Mouse (Mus musculus) large intestine, adult 2 months (tissue): Measurements from ENCODE around the gene Rps24. TPM values are rescaled to one million over a fixed set of nuclear protein-coding genes. Genes with fewer than 3 reads are reported as not detected.
"Not testable (repeated sequence)": the region's sequence is repeated elsewhere in the genome, so short reads cannot be mapped to it uniquely, and the experiment has no call there.

Source experiments
- DNase-seq: peaks from one replicate; pipeline ENCODE4 v3.0.0-alpha.2; 2012; ENCODE audit warnings: low read depth, low spot score
- WGBS: fragments of 180-500 bp; shearing (Covaris S2); methylation state at CpG from one replicate; pipeline ENCODE4 v1.1.7; 2018; 5-methylcytosine and 5-hydroxymethylcytosine counted together
- polyA plus RNA-seq: library from polyadenylated mRNA; depleted of rRNA; stranded (reverse); fragments of >200 nt; gene quantifications from 2 replicates; pipeline ENCODE4 v1.2.3, GENCODE M21; 2012; rRNA removed

Gene Rps24
- 1,168 and 1,294 TPM in 2 replicates for polyA plus RNA-seq

DNA sequence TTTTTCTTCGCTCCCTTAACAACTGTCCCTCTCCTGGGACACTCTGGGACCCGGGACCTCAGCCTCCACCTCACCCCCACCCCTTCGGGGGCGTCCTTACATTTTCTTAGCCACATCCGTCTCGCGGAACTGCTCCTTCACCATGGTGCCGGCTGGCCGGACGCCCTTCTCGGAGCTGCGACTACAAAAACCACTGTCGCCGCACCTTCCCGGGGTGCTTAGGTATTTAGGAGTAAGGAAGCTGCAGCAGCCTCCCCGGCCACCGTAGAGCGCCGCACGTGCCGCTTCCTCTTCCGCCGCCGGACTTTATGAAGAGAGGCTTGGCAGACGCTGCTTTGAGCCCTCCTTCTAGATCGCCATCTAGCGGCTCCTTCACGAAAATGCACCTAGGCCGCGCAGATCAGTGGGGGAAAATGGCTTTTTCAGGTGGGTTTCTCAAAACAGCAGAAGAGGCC, at the start of gene Rps24, which contains the start of gene Polr3a:
Gene Rps24 (plus strand): TSS at position 353 of the 455 bp plus-strand sequence.
Gene Polr3a (minus strand): TSS at position 286 of the 455 bp plus-strand sequence.
- DNase-seq, result peak; percentile 69
- under 1% methylated on average over 30 of the region's 30 CpGs for WGBS

DNA sequence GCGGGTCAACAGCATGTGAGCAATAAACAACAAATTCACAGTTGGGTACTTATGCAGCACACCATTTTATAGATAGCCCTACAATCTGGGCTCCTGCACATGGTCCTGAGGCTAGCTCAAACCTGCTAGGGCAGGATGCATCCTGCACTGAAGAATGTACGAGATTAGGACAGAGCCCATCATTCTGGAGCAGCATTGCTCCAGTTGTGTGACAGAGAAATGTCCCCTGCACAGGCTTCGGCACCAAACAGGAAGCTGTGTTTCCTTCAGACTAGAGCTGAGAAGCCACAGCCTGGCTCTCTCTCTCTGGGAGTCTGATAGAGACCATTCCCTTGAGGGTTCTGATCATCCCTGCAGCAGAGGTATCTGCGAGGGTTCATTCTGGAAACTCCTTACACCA, 43.4 kb upstream of the Rps24 start:
- not testable (repeated sequence) for DNase-seq
- 86% methylated on average over 4 of the region's 4 CpGs for WGBS

DNA sequence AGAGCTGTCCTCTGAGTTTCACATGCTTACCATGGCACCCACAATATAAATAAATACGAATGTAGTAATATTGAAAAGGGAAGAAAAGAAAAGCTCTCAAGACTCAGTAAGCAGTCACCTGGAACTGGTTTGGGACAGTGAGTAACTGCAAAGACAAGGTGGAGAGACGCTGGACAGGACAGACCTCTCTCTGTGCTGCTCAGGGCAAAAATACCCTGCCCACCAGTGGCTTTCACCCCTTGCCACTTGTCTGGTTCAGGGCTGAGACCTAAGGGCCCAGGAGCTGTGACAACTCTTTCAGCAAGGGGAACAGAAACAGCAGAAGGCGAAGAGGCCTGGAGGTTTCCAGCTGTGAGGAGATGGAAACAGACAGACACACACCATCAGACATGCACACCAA, 28.7 kb upstream of the Rps24 start:
- WGBS, result 92% methylated on average over 3 of the region's 3 CpGs

DNA sequence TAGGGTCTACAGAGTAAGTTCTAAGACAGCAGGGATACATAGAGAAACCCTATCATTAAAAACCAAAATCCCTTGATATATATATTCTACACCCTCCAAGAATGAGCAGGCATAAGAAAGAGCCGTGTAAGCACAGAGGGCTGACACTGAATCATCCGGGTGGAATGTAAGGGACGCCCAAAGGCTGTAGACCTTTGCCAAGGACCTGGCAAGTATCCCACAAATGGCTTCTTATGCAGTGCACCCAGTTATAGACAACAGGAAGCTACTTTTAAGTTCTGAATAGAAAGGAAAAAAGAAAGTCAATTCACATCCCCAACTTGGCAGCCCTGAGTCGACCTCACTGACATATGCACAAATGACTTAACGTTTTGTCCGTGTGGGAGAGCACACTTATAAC, 18.1 kb upstream of the Rps24 start:
- no peak for DNase-seq
- 69% methylated on average over 6 of the region's 6 CpGs for WGBS

More for the DNA sequence above, 28.7 kb upstream of the Rps24 start:
- DNase-seq, result no peak

DNA sequence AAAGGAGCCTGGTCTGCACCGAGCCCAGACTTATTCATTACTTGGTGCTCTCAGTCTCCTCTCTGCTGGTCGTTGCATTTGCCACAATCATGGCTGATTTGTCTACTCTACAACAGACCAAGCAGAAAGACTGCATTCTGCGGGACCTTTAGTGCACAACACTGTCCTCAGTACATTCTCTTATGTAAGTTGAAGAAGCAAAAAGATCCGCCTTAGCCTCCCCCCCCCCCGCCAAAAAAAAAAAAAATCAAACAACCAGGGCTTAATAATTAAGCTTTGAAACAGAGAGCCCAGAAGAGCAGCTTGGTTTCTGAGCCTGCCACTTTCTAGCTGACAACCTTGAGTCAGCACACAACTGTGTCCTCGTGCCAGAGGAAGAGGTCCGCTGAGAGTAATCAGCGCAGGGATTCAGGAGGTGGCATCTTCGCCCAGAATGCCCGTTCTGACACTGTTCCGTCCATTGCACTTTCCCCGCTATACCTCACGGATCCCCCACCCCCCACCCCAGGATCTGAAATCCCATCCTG, 621 bp upstream of the Rps24 start:
- no peak for DNase-seq
- WGBS, result 2% methylated on average over 13 of the region's 13 CpGs

DNA sequence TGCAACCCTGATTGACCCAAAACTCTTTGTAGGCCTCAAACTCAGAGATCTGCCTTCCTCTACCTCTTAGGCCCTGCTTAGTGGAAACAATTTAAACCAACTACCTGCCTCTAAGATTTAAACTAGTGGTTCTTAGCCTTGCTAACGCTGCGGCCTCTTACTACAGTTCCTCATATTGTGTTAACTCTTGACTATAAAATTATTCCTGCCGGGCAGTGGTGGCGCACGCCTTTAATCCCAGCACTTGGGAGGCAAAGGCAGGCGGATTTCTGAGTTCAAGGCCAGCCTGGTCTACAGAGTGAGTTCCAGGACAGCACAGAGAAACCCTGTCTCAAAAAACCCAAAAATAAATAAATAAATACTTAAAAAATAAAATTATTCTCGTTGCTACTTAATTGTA, 2.8 kb downstream of the Rps24 start:
- not testable (repeated sequence) for DNase-seq
- WGBS, result 85% methylated on average over 7 of the region's 7 CpGs

DNA sequence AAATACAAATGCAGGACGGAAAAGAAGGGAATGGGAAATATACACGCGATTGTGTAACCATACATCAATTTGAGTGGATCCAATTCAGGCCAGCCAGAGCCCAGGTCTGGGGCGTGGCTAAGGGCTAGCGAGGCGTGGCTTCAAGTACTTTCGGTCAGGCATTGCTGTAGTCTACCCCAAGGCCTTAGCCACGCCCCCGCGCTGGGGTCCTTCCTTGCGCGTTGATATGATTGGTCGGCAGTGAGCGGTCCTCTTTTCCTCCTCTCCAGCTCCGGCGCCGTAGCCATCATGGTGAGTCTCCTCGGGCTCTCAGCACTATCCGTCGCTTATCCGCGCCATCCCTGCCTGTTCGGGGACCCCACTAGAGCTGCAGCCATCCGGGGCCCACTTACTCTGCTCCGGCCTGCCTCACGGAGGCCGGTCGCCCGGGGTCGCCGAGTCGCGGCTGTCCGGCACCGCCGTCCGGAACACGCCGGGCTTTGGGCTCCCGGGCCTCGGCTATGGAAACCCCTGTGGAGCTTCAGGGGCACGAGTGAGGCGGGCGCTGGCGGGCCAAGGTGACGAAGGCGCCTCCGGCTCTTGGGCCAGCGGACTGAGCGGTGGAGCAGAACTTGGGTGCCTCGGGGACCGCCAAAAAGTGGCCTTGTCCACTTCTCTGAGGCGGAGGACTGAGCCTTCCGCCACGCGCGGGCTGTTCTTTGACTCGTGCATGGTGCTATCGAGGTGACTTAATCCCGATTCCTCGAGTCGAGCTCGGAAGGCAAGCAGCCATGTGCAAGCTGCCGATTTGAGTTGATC, 3.7 kb downstream of the Rps24 start:
- peak; percentile 79 for DNase-seq
- under 1% methylated on average over 64 of the region's 64 CpGs for WGBS

DNA sequence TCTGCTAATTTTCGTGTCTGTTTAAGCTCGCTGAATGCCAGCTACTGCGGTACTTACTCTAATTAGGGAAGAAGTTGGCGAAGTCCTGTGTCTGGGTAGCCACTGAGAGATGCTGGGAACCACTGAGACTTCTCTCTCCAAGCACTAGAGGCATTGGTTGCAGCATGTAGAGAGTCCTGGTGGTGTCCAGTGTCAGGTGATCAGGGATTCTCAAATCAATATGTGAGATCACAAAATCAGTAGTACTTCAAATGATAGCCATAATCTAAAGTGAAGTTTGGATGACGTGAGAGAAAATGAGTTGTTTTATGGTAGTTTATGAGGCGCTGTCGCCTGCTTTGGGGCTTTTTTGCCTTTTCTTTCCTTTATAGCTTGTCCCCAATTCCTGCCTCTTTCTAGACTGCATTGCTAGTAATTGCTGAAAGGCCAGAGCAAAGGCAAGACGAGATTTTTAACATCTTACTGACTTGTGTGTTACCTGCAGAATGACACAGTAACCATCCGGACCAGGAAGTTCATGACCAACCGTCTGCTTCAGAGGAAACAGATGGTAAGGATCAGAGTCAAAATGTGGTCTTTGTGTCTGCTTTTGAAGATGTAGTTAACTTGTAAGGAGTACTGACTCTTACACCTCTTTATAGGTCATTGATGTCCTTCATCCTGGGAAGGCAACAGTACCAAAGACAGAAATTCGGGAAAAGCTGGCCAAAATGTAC, 4.5 kb downstream of the Rps24 start:
- DNase-seq, result no peak
- WGBS, result 1% methylated on average over 11 of the region's 11 CpGs

DNA sequence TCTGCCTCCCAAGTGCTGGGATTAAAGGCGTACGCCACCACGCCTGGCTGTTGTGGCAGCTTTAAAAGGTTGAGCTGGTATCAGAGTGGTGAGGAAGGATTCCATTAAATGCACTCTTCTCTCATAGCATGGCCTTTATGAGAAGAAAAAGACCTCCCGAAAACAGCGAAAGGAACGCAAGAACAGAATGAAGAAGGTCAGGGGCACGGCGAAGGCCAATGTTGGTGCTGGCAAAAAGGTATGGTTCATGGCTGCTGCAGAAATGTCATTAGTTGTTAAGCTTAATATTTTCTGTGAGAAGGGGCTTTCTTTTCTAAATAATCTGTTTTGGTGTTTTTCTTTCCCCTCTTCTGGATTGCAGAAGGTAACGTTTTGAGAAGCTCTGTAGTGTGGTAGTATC, 6.3 kb downstream of the Rps24 start:
- no peak for DNase-seq
- WGBS, result 81% methylated on average over 9 of the region's 9 CpGs

DNA sequence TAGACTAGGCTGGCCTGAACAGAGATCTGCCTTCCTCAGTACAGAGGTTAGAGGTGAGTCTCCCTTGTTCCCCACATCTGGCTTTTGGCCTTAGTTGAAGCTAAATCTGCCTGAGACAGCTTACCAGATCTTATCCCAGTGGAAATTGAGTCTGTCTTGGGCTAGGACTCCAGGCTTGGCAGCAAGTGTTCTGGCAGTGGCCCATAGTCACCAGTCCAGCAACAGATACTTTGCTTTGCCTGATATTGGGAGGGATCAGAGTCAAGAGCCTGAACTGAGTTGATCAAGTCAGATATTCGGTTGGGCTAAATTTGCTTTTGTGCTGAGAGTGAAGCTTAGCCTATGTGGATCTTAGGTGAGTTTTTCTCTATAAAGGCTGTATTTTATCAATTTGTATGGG, 9.6 kb downstream of the Rps24 start:
- DNase-seq, result no peak
- 83% methylated on average over 1 of the region's 1 CpGs for WGBS

DNA sequence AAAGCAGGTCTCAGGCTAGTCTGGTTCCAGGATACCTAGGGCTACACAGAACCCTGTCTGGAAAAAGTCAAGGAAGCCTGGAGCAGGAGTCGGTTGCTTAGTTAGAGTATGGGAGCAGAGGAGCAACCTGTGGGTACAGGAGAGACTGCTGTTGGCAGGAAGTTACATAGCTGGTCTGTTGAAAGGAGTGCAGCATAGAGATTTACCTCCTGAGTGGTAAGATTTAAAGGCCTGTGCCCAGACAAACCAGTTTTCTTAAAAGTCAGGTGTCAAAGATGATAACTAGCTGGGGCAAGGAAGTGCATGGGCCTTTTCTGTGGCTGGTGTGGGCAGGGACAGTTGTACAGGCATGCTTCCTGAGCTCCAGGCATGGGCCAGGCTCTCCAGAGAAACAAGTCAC, 10.5 kb downstream of the Rps24 start:
- 89% methylated on average over 1 of the region's 1 CpGs for WGBS

DNA sequence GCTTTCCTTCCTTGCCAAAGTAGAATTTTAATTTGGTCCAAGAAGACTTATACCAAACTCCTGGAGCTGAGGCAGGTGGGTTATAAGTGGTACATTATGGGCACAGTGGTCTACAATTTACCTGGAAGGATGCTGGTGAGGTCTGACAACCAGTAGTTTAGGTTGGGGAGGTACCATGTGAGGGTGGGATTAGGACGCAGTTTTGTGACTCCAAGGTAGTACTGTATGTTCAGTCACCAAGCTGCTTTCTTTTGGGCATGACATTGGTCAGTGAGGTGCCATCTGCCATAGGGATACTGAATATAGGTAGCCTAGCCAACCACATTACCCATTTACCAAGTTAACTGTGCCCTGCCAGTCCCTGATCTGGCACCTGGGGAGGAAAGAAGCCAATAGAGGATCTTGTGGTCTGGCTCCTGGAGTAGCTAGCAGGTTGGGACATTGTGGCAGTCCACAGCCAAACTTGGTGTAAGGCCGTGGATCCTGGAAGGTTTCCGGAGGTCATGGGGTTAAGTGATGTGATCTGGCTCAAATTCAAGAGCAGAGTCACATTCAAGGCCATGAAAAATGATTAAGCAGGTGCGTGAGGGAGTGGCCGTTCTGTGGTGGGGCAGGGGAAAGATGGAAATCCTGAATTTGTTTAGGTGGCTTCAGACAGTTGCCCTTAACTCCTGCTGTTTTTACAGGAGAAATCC, 11.8 kb downstream of the Rps24 start:
- WGBS, result 51% methylated on average over 5 of the region's 5 CpGs
- no peak for DNase-seq

More for the DNA sequence above, 10.5 kb downstream of the Rps24 start:
- no peak for DNase-seq

DNA sequence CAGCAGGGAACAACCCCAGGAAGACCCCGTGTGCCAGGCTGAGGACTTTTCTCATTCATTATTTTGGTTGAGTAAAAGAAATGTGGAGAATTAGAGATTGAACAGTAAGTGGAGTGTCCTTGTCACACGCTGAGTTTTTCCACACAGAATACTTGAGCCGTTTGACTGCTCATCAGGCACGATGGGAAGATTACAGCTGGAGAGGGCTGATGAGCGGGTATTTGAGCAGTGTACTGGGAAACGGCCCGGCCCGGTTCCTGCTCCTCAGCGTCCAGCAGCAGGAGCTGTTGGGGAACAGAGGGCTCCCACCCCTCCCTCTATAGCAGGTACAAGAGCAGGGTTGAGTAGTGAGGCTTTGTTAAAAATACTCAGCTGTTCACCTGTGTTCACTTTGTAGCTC, 12.6 kb downstream of the Rps24 start:
- DNase-seq, result no peak
- 38% methylated on average over 9 of the region's 9 CpGs for WGBS

DNA sequence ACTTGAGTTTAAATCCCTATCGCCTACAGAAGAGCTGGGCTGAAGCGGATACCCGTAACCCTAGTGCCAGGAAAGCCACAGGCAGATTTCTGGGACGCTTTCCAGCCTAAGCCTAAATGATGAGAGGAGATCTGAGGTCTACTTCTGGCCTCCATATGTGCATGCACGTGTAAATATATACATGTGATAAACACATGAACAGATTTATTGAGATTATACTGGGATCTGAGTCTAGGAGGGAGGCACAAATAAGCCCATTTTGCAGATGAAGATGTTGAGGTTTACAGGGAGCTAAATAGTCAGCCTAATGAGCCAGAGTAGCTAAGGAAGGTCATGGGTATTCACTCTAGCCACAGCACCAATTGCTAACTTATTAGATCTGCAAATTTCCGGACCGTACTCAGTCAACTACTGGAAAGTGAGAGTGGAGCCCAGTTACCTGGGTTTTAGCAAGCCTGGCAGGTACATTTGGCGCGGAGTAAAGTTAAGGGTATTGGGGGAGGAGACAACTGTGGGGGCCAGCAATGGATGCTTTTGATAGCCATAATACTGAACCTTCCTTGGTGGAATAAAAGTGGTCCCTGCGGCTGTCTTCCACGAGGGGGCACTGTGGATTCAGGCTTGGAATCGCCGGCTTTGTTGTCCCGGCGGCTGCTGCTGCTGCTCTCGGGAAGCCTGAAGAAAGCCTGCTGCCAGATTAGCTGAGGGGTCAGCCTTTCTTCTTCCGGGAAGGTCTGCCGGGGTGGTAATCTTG, 13.3 kb downstream of the Rps24 start:
- 21% methylated on average over 18 of the region's 18 CpGs for WGBS

DNA sequence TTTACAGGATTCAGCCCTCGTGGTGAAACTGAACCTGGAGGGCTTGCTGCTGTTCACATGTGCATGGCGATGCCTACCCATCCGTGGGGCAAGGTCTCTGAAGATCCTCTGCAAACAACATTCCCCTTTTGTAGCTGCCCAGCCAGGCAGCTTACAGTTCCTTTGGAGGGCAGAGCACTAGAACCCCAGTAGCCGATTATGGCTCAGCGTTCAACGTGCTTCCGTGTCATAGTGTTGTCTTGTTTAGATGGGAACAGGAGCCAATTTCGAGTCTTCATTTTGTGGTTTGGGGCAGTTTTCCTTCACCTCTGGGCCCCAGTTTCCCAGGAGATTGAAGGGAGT, 13.9 kb downstream of the Rps24 start:
- 49% methylated on average over 8 of the region's 8 CpGs for WGBS
- no peak for DNase-seq

More for the DNA sequence above, 13.3 kb downstream of the Rps24 start:
- DNase-seq, result peak; percentile 57

DNA sequence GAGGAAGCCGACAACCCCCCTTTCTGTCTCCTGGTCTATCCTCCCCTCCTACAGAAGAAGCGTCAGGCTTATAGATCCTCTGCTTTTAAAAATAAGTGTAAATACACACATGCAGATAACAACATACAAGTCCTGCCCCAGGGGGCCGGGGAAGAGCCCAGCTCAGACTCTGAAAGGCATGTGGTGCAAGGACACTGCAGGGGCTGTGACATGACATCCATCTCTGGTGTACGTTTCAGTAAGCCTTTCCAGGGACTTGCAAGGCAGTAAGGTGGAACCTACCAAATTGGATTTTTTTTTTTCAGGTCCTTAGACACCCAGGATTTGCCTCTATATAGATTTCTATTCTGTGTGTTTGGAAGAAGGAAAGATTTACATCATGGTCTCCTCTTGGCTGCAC, 14.3 kb downstream of the Rps24 start:
- WGBS, result 77% methylated on average over 4 of the region's 4 CpGs
- no peak for DNase-seq

DNA sequence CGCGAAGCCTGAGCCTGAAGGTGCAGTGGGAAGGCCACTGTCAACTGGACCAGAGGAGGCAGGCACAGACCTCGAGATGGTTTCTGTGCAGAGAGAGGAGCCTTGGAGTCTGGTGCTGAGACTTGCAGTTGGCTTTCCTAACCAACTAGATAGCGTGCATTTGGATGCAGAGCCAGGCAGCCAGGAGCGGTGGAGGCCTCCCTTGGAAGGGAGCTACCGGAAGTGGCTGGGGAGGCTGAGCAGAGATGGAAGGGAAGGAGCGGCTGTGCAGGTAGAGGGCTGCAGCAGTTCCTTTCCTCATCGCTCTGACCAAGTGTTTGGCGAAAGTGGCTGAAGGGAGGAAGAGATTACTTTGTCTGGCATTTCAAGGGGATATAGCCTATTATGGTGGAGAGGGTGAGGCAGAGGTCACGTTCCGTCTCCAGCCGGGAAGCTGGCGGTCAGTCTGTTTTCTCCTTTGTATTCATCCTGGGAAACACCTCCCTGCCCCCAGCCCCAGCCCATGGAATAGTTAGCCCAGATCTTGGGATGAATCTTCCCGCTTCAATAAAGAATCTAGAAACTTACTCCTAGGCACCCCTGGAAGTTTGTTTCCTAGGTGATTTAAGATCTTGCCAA, 20.6 kb downstream of the Rps24 start:
- 54% methylated on average over 14 of the region's 14 CpGs for WGBS
- no peak for DNase-seq

DNA sequence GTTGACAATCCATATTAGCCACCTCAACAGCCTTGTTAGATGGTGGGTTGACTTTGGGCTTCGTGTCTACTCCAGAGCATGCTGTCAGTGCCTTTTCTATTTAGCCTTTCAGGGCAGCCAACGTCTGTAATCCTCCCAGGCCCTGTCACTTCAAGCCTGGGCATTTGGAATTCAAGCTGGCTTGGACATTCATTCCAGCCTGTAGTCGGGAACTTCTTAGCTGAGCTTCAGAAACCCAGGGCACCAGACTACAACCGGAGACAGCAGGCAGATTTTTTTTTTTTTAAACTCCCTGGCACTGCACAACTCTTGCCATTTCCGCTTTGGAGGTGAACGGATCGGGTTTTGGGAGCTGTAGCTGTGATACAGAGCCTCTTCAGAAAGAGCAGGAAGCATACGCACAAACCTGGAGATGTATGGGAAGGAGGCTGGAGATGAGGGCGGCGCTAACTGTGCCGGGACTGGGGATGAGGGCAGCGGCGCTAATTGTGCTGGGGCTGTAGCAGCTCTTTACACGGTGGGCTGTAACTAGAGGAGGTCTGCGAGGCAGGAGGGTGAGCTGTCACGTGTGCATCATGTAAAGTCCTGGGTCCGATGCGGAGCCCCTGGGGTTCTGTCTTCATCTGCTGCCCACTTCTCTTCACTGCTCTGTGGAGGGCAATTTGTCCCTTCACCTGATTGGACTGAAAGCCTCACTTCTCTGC, 21.3 kb downstream of the Rps24 start:
- 30% methylated on average over 18 of the region's 18 CpGs for WGBS
- DNase-seq, result no peak
